Mouse (Mus musculus) embryo, embryonic 9.5 days (tissue): ENCODE measurements around the gene Ccl12.

Experiments
- DNase-seq: peaks from one replicate; pipeline ENCODE4 v3.0.0-alpha.2; 2017; ENCODE audit errors: extremely low spot score

Ccl12 gene

GRCm38 (mm10) chr11:82101529-82101928, at the start of gene Ccl12:
Ccl12 (plus strand) TSS chr11:82101845.
- DNase-seq = no peak

- no peak for DNase-seq
Measured at GRCm38 (mm10) chr11:82053849-82054248, 47.8 kb upstream of the Ccl12 start.

GRCm38 (mm10) chr11:82057646-82058045, 44.0 kb upstream of the Ccl12 start, which contains the start of gene Ccl11:
Ccl11 (plus strand) TSS chr11:82057823.
- DNase-seq = no peak

GRCm38 (mm10) chr11:82062226-82062625, 39.4 kb upstream of the Ccl12 start:
- DNase-seq = no peak

DNA sequence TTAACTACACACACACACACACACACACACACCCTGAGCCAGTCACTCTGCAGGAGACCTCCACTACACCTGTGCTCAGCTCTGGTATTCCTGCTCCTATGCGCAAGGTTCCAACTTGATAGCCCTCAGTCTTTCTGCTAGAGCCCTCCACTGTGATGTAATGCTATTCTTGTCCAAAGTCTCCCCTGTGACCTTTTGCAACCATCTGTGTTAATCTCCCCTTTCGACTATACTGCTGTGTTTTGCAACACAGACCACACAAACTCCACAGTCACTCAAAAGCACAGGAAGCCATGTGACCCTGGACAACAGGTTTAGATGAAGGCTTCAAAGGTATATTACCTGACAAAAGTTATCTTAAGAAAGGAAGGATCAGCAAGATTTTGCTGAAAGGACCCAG, 38.2 kb upstream of the Ccl12 start:
- no peak for DNase-seq

DNA sequence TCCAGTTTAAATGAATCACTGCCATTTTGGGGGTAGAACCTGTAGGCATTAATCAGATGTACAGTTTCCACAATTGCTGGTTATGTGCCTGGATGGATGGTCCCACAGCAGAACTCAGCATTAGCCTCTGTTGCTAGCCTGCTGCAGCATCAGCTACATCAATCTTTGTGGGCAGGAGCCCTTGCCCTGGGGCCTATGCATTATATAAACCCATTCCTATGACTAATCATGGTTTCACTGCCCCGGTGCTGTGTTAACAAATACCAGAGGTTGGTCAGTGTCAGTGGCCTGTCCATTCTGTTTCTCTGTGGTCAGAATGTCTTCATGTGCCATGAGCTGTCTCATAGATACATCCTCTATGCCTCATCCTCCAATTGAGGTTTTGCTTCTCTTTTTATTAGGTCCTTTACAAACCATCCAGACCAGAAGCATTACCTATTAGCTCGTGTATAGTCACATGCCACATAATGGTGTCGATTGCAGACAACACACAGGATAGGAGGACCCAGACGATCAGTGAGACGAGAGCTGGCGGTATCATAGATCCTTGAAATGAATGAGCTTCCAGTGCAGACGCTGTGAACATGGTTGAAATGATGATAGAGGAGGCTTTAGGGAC, 34.6 kb upstream of the Ccl12 start:
- DNase-seq = no peak

- no peak for DNase-seq
Measured at GRCm38 (mm10) chr11:82071076-82071475, 30.6 kb upstream of the Ccl12 start.

- DNase-seq = no peak
Measured at GRCm38 (mm10) chr11:82072374-82072773, 29.3 kb upstream of the Ccl12 start.

DNA sequence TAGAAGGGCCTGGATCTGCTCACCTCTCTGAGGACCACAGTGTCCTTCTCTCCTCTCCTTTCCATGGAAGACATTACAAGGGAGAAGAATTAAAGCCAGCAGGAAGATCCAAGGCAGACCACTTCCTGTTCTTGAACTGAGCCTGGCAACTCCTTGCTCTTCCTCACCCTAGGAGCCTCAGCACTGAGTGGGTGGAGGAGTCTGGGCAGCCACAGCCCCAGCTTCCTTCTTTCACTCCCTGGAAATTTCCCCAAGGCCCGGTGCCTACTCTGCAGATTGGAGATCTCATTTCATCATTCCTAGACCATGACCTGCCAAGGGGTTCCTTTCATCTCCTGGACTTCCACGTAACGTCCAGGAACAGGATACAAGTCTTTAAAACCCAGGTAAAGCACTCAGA, 28.7 kb upstream of the Ccl12 start:
- no peak for DNase-seq

- no peak for DNase-seq
Measured at GRCm38 (mm10) chr11:82073686-82074085, 28.0 kb upstream of the Ccl12 start.

- DNase-seq = no peak
Measured at GRCm38 (mm10) chr11:82077031-82077430, 24.6 kb upstream of the Ccl12 start.

DNA sequence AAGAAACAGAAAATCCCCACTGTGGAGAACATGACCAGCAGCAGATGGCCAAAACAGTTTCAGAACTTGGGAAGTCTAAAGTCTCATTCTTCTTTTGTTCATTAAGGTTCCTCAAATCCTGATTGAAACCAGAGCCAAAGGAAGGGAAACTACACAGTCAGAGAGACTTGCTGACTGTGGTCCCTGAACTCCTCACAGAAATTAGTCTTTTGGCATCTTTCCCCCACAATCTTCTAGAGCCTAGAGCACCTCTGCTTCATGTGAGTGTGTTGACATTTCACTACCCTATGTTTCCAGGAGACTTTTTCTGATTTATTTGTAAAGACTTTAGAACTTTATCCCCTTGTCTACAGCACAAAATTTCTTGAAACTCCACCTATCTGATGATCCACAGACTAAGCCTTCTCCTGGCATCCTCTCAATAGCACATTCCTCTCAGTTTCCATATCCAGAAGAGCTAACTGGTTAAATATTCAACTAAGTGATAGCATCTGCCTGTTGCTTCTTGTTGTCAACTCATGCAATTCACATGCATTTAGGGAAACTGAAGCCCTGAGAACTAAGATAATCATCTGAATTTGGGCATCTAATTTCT, 23.4 kb upstream of the Ccl12 start:
- no peak for DNase-seq

GRCm38 (mm10) chr11:82080865-82081264, 20.8 kb upstream of the Ccl12 start:
- no peak for DNase-seq

- DNase-seq = no peak
Measured at GRCm38 (mm10) chr11:82084360-82084759, 17.3 kb upstream of the Ccl12 start.

GRCm38 (mm10) chr11:82099511-82100323, 1.9 kb upstream of the Ccl12 start:
- DNase-seq = no peak

- no peak for DNase-seq
Measured at GRCm38 (mm10) chr11:82101087-82101486, 558 bp upstream of the Ccl12 start.

- DNase-seq = no peak
Measured at GRCm38 (mm10) chr11:82109611-82110010, 8.0 kb downstream of the Ccl12 start.

DNA sequence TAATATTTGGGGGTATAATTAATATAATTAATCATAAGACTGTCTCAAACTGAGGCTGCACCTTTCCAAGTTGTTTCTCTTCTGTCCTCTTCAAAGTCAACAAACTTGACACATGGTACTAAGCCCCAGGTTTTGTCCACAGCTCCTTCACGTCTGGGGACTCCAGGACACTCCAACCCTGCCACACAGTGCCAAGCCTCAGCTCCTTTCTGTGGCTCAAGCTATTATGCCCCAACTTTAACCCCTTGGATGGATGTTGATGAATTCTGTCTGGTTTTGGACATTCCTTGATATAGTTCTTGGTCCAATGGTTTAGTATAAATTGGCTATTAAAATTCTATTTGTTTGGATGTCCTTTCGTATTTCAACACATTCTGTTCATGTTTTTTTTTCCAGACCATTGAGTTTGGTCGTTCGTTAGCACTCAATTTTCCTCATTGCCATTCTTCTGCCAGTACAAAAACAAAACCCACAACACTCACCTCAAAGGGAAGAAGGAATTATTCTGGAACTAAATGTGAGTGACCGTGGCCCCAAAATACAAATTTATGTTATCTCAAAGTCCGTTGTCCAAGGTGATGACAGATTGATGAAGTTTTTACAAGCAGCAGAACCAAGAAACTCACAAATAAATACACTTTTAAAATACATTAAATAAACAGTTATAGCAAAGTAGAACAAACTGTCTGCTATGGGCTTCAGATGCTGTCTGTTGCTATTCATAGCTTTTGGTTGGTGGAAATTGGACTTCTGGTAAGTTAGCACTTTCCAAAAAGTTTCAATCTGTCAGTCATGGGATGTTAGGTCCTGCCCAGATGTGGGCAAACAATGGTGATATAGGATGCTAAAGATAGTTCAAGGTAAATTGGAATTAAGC, 9.0 kb downstream of the Ccl12 start:
- DNase-seq = no peak

GRCm38 (mm10) chr11:82114885-82115284, 13.2 kb downstream of the Ccl12 start, which contains the start of gene Ccl8:
Ccl8 (plus strand) TSS chr11:82115185.
- DNase-seq = no peak

DNA sequence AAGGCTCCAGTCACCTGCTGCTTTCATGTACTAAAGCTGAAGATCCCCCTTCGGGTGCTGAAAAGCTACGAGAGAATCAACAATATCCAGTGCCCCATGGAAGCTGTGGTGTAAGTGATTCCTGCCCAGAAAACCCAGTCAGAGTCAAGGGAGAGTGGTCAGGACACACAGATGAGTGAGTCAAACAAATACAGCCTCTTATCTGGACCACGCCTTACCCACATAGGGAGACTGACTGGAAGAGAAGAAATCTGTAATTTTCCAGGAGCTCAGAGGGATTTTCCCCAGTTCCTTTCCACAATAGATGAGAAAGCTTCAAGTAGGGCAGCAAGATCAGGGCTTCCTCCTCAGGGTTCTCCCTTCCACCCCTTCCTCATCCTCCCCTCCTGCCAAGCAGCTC, 14.4 kb downstream of the Ccl12 start:
- DNase-seq = no peak

- no peak for DNase-seq
Measured at GRCm38 (mm10) chr11:82132977-82133376, 31.3 kb downstream of the Ccl12 start.

DNA sequence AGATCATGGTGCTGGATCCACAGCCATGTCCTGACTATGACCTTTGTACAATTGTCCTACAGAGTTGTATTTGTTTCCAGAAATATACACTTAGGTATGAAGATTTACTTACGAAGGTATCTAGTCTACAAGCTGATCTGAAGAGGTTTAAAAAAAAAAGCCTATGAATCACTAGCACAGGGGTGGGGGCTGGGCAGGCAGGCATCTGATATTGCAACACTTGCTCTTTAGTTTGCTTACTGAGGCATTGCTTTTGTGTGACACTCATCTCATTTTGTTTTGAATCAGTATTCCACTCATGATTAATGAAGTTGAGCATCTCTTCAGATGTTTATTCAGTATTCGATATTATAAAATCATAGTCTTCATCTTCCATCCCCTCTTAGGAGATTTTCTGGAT, 34.6 kb downstream of the Ccl12 start:
- DNase-seq = no peak
